Mouse (Mus musculus) stomach, embryonic 16.5 days (tissue): ENCODE results near the gene Cox15. TPM values are rescaled to one million over a fixed set of nuclear protein-coding genes. Genes with fewer than 3 reads are reported as not detected.
A peak's percentile ranks its signal among the peaks of the same experiment; 100 is the strongest.

Experiments used
- ATAC-seq: fragments of 200-750 bp; cut with Nextera tagmentation; 2 replicates; pipeline ENCODE4 v1.8.0; 2017; ENCODE audit warnings: moderate number of reproducible peaks, moderate TSS enrichment; ENCODE audit not compliant: insufficient read depth, low FRiP score
- H3K27ac ChIP-seq: fragments of 300-500 bp; sonication (generic); 2 replicates; pipeline ENCODE4 v1.5.1; 2014; ENCODE audit warnings: low read length
- H3K27me3 ChIP-seq: fragments of 300-500 bp; sonication (generic); 2 replicates; pipeline ENCODE4 v1.6.1; 2014; ENCODE audit warnings: low read length, control low read depth, mixed read lengths; ENCODE audit not compliant: control insufficient read depth, insufficient read depth
- H3K36me3 ChIP-seq: fragments of 300-500 bp; sonication (generic); 2 replicates; pipeline ENCODE4 v1.6.1; 2014; ENCODE audit warnings: low read length; ENCODE audit not compliant: control insufficient read depth, insufficient read depth
- H3K4me1 ChIP-seq: fragments of 300-500 bp; sonication (generic); 2 replicates; pipeline ENCODE4 v1.6.1; 2014; ENCODE audit warnings: low read length, control low read depth, mixed read lengths; ENCODE audit not compliant: control insufficient read depth, insufficient read depth
- H3K4me2 ChIP-seq: fragments of 300-500 bp; sonication (generic); 2 replicates; pipeline ENCODE4 v1.6.1; 2014; ENCODE audit warnings: low read depth, low read length, mixed read lengths
- H3K4me3 ChIP-seq: fragments of 300-500 bp; sonication (generic); replicated peaks from 2 replicates; pipeline ENCODE4 v1.5.1; 2014; ENCODE audit warnings: mild to moderate bottlenecking, low read length
- H3K9ac ChIP-seq: fragments of 300-500 bp; sonication (generic); 2 replicates; pipeline ENCODE4 v1.6.1; 2014; ENCODE audit warnings: low read length
- H3K9me3 ChIP-seq: fragments of 300-500 bp; sonication (generic); replicated peaks from 2 replicates; pipeline ENCODE4 v1.6.1; 2016; ENCODE audit warnings: low read length, control low read depth; ENCODE audit not compliant: control insufficient read depth
- WGBS: fragments of 180-500 bp; shearing (Covaris S2); extraction: QIAGEN DNeasy Blood & Tissue Kit; methylation state at CpG from one replicate; pipeline ENCODE4 v1.1.7; 2014; 5-methylcytosine and 5-hydroxymethylcytosine counted together
- polyA plus RNA-seq: library from polyadenylated mRNA; unstranded; fragments of >200 nt; fragmentation: Nextera tagmentation; extraction: Ambion mirVana; gene quantifications from 2 replicates; pipeline ENCODE4 v1.2.1, GENCODE M21; 2015

Gene Cox15
- polyA plus RNA-seq, 1 experiment from 2014 or later: 10.8 TPM

DNA sequence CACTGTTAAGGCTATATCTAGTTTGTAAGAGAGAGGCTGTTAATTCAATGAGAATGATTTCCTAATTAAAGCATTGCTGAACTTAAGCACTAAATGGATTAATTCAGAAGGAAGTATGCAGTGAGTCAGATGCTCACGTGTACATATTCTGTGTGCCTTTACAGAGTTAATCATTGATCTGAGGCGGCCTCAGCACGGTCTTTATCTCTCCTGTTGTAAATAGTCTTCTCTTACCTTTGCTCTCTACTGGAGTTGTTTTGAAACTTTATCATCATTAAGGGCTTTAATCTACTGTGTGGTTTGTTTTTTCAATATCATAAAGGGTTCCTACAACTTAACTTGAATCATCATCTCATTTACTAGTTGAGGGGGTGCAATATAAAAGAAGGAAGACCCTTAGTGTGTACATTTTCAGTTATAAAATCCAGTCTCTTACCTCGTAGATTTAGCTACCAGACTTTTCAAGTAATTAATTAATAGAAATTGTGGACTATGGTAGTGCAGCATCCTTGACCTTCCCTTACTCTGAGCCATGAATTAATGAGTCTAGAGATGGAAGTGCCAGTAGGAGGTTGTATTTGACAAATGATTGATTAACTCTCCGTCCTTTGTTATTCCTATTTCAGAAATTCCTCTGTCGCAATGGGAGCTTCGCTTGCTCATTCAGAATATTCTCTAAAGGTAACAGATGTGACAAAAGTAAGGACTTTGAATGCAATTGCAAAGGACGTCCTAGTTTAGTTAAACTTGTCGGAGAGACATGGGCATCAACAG is 14.9 kb upstream of the Cox15 start:
- H3K9me3 ChIP-seq: no peaks in the 10 kb centered on the region
- H3K4me1 ChIP-seq: no peaks in the 10 kb centered on the region
- H3K9ac ChIP-seq: no peak overlapping the region
- ATAC-seq: peak; percentile 87; the same call in 1 of the 2 replicates
- H3K4me3 ChIP-seq: no peak overlapping the region
- no peak overlapping the region for H3K27ac ChIP-seq
- H3K4me2 ChIP-seq: no peak overlapping the region
- no peaks in the 10 kb centered on the region for H3K27me3 ChIP-seq
- no peaks in the 10 kb centered on the region for H3K36me3 ChIP-seq
- 46% methylated on average over 9 of the region's 9 CpGs for WGBS

DNA sequence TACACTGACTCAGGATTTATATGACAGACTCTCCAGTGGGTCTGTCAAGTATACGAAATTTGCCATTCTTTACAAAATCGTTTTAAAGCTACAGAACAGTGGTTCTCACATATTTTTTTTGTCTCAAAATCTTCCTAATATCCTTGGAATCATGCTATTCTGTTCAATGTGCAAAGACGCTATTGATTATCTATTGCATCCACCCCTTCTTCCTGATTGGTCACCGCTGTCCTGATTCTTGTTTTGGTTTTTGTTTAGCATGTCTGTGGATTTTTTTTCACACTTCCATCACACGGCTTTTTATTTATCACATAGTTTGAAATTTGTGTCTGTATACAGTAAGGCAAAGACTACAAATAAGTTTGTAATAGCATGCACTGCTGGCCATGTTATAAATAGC is 13.7 kb upstream of the Cox15 start:
- H3K27me3 ChIP-seq: no peaks in the 10 kb centered on the region
- H3K9me3 ChIP-seq: no peaks in the 10 kb centered on the region
- H3K36me3 ChIP-seq: no peaks in the 10 kb centered on the region
- H3K4me3 ChIP-seq: no peak overlapping the region
- 82% methylated on average over 5 of the region's 5 CpGs for WGBS
- H3K4me2 ChIP-seq: no peak overlapping the region
- H3K4me1 ChIP-seq: no peaks in the 10 kb centered on the region
- H3K9ac ChIP-seq: no peak overlapping the region
- H3K27ac ChIP-seq: no peak overlapping the region
- no peak for ATAC-seq

GRCm38 (mm10) chr19:43762410-43762809 is 9.6 kb upstream of the Cox15 start:
- no peak for ATAC-seq
- no peak overlapping the region for H3K27ac ChIP-seq
- no peak overlapping the region for H3K9ac ChIP-seq
- H3K27me3 ChIP-seq: no peaks in the 10 kb centered on the region
- no peaks in the 10 kb centered on the region for H3K36me3 ChIP-seq
- no peaks in the 10 kb centered on the region for H3K9me3 ChIP-seq
- H3K4me1 ChIP-seq: no peaks in the 10 kb centered on the region
- no peak overlapping the region for H3K4me2 ChIP-seq
- 85% methylated on average over 2 of the region's 2 CpGs for WGBS
- H3K4me3 ChIP-seq: no peak overlapping the region

GRCm38 (mm10) chr19:43761543-43762256 is 8.9 kb upstream of the Cox15 start:
- Histone ChIP-seq H3K9ac (no peak overlapping the region), H3K27ac (no peak overlapping the region)

DNA sequence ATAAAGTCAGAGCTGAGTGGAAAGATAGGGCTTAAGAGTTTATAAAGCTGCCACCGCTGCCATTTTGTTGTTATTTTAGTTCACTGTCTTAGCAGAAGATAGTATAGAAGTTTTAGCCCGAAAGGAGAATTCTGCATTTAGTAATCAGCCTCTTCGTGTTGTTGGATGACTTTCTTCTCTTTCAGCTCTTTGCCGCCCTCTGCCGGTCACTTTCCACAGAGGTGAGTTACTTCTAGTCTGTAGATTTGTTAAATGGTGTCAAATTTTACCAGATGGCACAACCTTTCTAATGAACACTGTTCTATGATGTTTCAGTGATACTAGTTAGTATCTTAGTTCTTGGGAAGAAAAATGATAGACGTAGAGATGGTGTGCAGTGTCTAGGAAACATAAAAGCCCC is 7.7 kb upstream of the Cox15 start:
- Histone ChIP-seq H3K9ac (no peak overlapping the region), H3K36me3 (no peaks in the 10 kb centered on the region), H3K27ac (no peak overlapping the region), H3K4me2 (no peak overlapping the region), H3K9me3 (no peaks in the 10 kb centered on the region), H3K27me3 (no peaks in the 10 kb centered on the region), H3K4me1 (no peaks in the 10 kb centered on the region), H3K4me3 (no peak overlapping the region)
- WGBS: 15% methylated on average over 6 of the region's 6 CpGs
- no peak for ATAC-seq

More at GRCm38 (mm10) chr19:43761543-43762256, 8.9 kb upstream of the Cox15 start:
- no peak for ATAC-seq
- Histone ChIP-seq H3K4me2 (no peak overlapping the region), H3K4me1 (no peaks in the 10 kb centered on the region), H3K27me3 (no peaks in the 10 kb centered on the region), H3K9me3 (no peaks in the 10 kb centered on the region), H3K36me3 (no peaks in the 10 kb centered on the region), H3K4me3 (no peak overlapping the region)

DNA sequence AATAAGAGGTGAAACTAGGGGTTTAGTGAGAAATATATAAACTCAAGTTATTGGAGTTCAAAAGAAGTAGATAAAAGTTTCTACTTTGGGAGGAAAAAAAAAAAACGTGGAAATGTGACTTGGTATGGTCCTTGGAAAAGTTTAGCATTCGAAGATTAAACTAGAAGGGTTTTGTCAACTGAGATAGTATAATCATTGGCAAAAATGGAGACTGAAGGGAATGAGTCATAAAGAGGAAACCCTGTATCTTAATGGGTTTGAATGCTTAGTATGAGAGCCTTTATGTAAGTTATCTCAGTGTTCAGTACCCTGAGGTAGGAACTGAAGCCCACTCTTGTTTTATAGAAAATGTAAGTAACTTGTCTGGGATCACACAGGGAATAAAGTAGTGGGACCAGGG is 2.1 kb upstream of the Cox15 start:
- H3K27me3 ChIP-seq: no peaks in the 10 kb centered on the region
- H3K27ac ChIP-seq: no peak overlapping the region
- H3K9ac ChIP-seq: no peak overlapping the region
- no peak overlapping the region for H3K4me3 ChIP-seq
- WGBS: 68% methylated on average over 2 of the region's 2 CpGs
- no peaks in the 10 kb centered on the region for H3K4me1 ChIP-seq
- ATAC-seq: no peak
- no peaks in the 10 kb centered on the region for H3K36me3 ChIP-seq
- H3K9me3 ChIP-seq: no peaks in the 10 kb centered on the region
- no peak overlapping the region for H3K4me2 ChIP-seq

DNA sequence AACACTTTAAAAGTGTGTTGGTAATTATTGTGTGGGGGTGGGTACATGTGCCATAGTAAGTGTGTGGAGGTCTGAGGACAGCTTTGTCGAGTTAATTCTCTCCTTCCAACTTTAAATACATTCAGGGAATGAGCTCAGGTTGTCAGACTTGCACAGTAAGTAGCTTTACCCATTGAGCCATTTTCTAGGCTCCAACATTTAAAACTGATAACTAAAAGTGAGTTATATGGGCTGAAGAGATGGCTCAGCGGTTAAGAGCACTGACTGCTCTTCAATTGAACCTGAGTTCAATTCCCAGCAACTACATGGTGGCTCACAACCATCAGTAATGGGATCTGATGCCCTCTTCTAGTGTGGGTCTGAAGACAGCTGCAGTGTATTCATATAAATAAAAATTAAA is 1.4 kb upstream of the Cox15 start:
- WGBS: 68% methylated on average over 2 of the region's 2 CpGs
- Histone ChIP-seq H3K9me3 (no peaks in the 10 kb centered on the region), H3K9ac (no peak overlapping the region), H3K4me3 (no peak overlapping the region), H3K27ac (no peak overlapping the region), H3K4me2 (no peak overlapping the region), H3K36me3 (no peaks in the 10 kb centered on the region), H3K4me1 (no peaks in the 10 kb centered on the region), H3K27me3 (no peaks in the 10 kb centered on the region)
- no peak for ATAC-seq

GRCm38 (mm10) chr19:43753226-43753835 is 531 bp upstream of the Cox15 start:
- Histone ChIP-seq H3K4me3 (peak overlapping the region; percentile 77), H3K27me3 (no peaks in the 10 kb centered on the region), H3K9ac (peak overlapping the region; percentile 89), H3K4me1 (no peaks in the 10 kb centered on the region), H3K9me3 (no peaks in the 10 kb centered on the region), H3K4me2 (peak overlapping the region; percentile 49), H3K36me3 (no peaks in the 10 kb centered on the region), H3K27ac (peak overlapping the region; percentile 99)
- peak; percentile 86 for ATAC-seq
- WGBS: under 1% methylated on average over 24 of the region's 24 CpGs

GRCm38 (mm10) chr19:43750008-43750407 is 2.8 kb downstream of the Cox15 start:
- Histone ChIP-seq H3K9ac (no peak overlapping the region), H3K27ac (no peak overlapping the region), H3K36me3 (peaks cover 6% of the 10 kb centered on the region; the same call in 1 of the 2 replicates), H3K4me3 (no peak overlapping the region), H3K9me3 (no peaks in the 10 kb centered on the region), H3K4me2 (no peak overlapping the region), H3K27me3 (no peaks in the 10 kb centered on the region), H3K4me1 (no peaks in the 10 kb centered on the region)
- 93% methylated on average over 2 of the region's 2 CpGs for WGBS
- ATAC-seq: no peak
